Mouse (Mus musculus) lung, postnatal 0 days (tissue): ENCODE data around the gene Sidt1.

Experiments used
- CTCF ChIP-seq: IDR thresholded peaks from 2 replicates; pipeline ENCODE4 v1.5.1; 2016; ENCODE audit warnings: antibody characterized with exemption, mild to moderate bottlenecking
- EP300 ChIP-seq: IDR thresholded peaks from 2 replicates; pipeline ENCODE4 v1.6.1; 2016; ENCODE audit warnings: antibody characterized with exemption, mild to moderate bottlenecking, control low read depth

DNA sequence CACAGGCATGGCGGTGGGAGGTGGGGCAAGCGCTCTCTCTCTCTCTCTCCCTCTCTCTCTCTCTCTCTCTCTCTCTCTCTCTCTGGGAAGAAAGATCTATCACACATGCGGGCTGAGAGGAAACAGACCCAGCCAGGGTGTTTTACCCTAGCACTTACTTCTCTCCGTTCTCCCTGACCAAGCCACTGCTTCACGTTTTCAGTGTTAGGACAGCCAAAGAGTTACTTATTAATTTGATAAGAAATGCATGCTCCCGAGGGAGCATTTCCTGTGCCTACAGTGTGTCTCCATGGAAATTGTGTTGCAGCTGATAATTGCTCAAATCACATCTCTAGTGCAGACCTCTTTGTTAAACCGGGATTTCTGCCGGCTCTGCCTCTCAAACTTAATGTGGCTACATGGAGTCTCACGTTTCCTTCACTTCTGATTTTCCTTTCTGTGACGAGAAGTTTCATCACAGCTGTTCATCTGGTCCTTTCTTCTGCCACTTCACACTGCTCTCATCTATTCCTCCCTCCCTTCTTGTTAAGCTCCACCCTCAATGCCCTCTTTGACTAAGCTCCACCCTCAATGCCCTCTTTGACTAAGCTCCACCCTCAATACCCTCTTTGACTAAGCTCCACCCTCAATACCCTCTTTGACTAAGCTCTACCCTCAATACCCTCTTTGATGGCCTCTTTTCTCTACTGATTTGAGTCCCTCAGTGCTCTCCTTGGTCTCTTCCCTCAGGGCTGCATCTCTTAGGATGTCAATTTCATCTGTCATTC, 30.7 kb downstream of the Sidt1 start:
- no peak for TF ChIP-seq CTCF
- TF ChIP-seq EP300, result no peak
